Mouse (Mus musculus) midbrain, embryonic 11.5 days (tissue): ENCODE measurements at regions not wholly inside any gene's neighbourhood (a gene's known extent, or its start where the extent isn't known, plus 50 kb on each side); places are given as distances from the start of the nearest gene placed in this dataset.
A peak's percentile ranks its signal among the peaks of the same experiment; 100 is the strongest.

Experiments
- ATAC-seq: fragments of 200-750 bp; cut with Nextera tagmentation; 2 replicates; pipeline ENCODE4 v1.8.0; 2017; ENCODE audit warnings: moderate TSS enrichment, moderate library complexity; ENCODE audit not compliant: low FRiP score
- DNase-seq: peaks from one replicate; pipeline ENCODE4 v3.0.0; 2015; ENCODE audit warnings: low spot score; ENCODE audit errors: missing footprints
- H3K27ac ChIP-seq: fragments of 300-500 bp; sonication (generic); 2 replicates; pipeline ENCODE4 v1.5.1; 2014; ENCODE audit warnings: low read depth, low read length
- H3K27me3 ChIP-seq: fragments of 300-500 bp; sonication (generic); 2 replicates; pipeline ENCODE4 v1.6.1; 2014; ENCODE audit warnings: mild to moderate bottlenecking, low read length, moderate library complexity, mixed read lengths; ENCODE audit not compliant: control insufficient read depth, insufficient read depth
- H3K36me3 ChIP-seq: fragments of 300-500 bp; sonication (generic); 2 replicates; pipeline ENCODE4 v1.6.1; 2014; ENCODE audit warnings: mild to moderate bottlenecking, low read length, moderate library complexity, mixed read lengths; ENCODE audit not compliant: control insufficient read depth, insufficient read depth
- H3K4me1 ChIP-seq: fragments of 300-500 bp; sonication (generic); 2 replicates; pipeline ENCODE4 v1.6.1; 2014; ENCODE audit warnings: low read length; ENCODE audit not compliant: control insufficient read depth, insufficient read depth
- H3K4me2 ChIP-seq: fragments of 300-500 bp; sonication (generic); 2 replicates; pipeline ENCODE4 v1.6.1; 2014; ENCODE audit warnings: mild to moderate bottlenecking, moderate library complexity
- H3K4me3 ChIP-seq: fragments of 300-500 bp; sonication (generic); 2 replicates; pipeline ENCODE4 v1.5.1; 2014; ENCODE audit warnings: low read depth, low read length
- H3K9ac ChIP-seq: fragments of 300-500 bp; sonication (generic); 2 replicates; pipeline ENCODE4 v1.6.1; 2014; ENCODE audit warnings: low read length
- H3K9me3 ChIP-seq: fragments of 300-500 bp; sonication (generic); 2 replicates; pipeline ENCODE4 v1.6.1; 2016; ENCODE audit warnings: low read length; ENCODE audit not compliant: control insufficient read depth
- WGBS: fragments of 180-500 bp; shearing (Covaris S2); extraction: QIAGEN DNeasy Blood & Tissue Kit; methylation state at CpG from one replicate; pipeline ENCODE4 v1.1.7; 2014; 5-methylcytosine and 5-hydroxymethylcytosine counted together

DNA sequence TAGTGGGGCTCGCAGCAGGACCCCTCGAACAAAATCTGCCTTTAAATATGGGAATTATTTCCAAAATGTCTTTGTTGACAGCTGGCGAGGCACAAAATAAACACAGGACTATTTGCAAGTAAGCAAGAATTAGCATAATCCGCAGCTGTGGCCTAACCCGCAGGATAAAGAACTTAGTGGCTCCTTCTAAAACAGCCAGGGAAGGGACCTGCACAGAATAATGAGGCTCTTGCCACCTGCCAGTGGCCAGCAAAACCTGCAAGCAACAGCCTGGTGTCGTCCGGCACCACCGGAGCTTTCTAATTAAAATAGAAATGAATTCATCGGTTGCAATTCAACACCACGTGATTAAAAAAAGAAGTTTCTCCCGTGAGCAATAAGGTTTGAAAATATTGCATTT is 389.4 kb downstream of the Tmem132b start:
- Histone ChIP-seq H3K9me3 (no peaks in the 10 kb centered on the region), H3K9ac (no peak overlapping the region), H3K27ac (no peak overlapping the region), H3K4me3 (no peak overlapping the region), H3K36me3 (no peaks in the 10 kb centered on the region), H3K4me2 (peak overlapping the region; percentile 9; the same call in 1 of the 2 replicates), H3K4me1 (peaks cover 8% of the 10 kb centered on the region), H3K27me3 (no peaks in the 10 kb centered on the region)
- ATAC-seq (peak; percentile 65), DNase-seq (peak; percentile 87)
- WGBS = 17% methylated on average over 11 of the region's 11 CpGs

DNA sequence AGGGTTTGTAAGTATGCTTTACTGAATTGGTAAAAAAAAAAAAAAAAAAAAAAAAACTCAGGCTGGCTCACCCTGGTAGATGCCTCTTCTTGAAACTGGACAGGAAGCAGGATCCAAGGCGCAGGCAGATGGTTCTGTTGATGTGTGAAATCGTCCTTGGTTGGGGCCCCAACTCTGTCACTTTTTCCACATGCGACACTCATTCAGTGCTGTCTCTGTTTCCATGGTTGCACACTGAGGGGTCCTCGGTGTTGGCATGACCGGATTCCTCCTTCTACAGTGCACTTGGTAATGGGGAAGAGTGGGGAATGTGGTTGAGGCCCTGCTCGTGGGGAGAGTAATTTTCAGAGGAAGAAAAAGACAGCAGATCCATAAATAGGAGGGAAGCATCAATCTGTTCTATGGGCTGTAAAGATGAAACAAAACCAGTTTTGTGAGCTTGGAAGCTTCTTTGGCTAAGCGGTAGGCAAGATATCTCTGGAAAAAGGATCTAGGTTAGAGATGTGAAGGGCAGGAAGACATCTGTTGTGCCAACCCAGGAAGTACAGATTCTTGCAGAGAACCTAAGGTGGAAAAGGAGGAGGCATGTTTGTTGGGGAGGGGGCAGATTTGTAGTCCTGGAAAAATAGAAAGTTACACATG is 394.4 kb downstream of the Tmem132b start:
- Histone ChIP-seq H3K4me1 (peaks cover 4% of the 10 kb centered on the region), H3K9me3 (no peaks in the 10 kb centered on the region), H3K9ac (no peak overlapping the region), H3K4me3 (no peak overlapping the region), H3K27me3 (no peaks in the 10 kb centered on the region), H3K27ac (no peak overlapping the region), H3K36me3 (no peaks in the 10 kb centered on the region), H3K4me2 (no peak overlapping the region)
- ATAC-seq (no peak), DNase-seq (no peak)
- WGBS = 60% methylated on average over 7 of the region's 7 CpGs

DNA sequence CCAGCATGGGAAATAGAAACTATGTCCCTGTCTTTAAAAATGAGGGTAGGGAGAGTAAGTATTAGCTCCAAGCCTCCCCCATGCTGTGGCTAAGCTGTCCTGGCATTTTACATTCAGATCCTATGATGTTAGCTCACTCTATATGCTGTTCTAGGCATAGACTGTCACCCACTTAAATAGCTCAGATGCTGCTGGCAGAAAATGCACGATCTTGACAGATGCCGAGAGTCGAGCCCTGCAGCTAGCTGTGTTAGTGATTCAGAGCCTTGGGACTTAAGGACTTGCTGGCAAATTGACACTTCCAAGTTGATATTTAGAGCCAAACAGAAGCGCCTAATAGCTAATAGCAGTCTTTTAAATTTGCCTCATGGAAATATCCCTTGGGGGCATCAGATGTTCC is 399.9 kb downstream of the Tmem132b start:
- H3K27ac ChIP-seq = no peak overlapping the region
- no peaks in the 10 kb centered on the region for H3K27me3 ChIP-seq
- H3K9me3 ChIP-seq = no peaks in the 10 kb centered on the region
- no peak overlapping the region for H3K4me2 ChIP-seq
- no peaks in the 10 kb centered on the region for H3K36me3 ChIP-seq
- no peak for ATAC-seq
- no peaks in the 10 kb centered on the region for H3K4me1 ChIP-seq
- H3K9ac ChIP-seq = no peak overlapping the region
- WGBS = 89% methylated on average over 4 of the region's 4 CpGs
- H3K4me3 ChIP-seq = no peak overlapping the region
- peak; percentile 33 for DNase-seq

DNA sequence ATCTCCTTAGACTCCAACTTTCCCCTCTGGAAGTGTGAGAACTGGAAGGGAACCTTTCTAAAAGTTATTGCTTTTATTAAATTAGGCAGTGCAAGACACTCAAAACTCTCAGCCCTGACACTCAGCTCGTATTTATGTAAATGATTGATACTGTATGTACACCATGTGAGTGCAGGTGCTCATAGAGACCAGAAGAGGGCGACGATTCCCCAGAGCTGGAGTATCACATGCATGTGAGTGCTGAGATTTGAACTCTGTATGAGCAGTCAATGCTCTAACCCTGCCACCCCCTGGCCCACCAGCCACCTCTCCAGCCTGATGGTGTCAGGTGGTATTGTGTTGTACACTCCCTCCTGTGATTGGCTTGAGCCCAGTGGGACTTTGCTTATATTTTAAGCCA is 407.8 kb downstream of the Tmem132b start:
- no peaks in the 10 kb centered on the region for H3K4me1 ChIP-seq
- no peak overlapping the region for H3K4me3 ChIP-seq
- ATAC-seq = no peak
- H3K4me2 ChIP-seq = no peak overlapping the region
- peaks cover 3% of the 10 kb centered on the region; the same call in 1 of the 2 replicates for H3K9me3 ChIP-seq
- no peak overlapping the region for H3K9ac ChIP-seq
- 92% methylated on average over 3 of the region's 3 CpGs for WGBS
- no peak for DNase-seq
- no peaks in the 10 kb centered on the region for H3K27me3 ChIP-seq
- H3K27ac ChIP-seq = no peak overlapping the region
- no peaks in the 10 kb centered on the region for H3K36me3 ChIP-seq

- no peaks in the 10 kb centered on the region for H3K4me1 ChIP-seq
- ATAC-seq (no peak), DNase-seq (no peak)
- H3K4me2 ChIP-seq = no peak overlapping the region
- no peak overlapping the region for H3K4me3 ChIP-seq
- H3K9ac ChIP-seq = no peak overlapping the region
- no peaks in the 10 kb centered on the region for H3K27me3 ChIP-seq
- no peaks in the 10 kb centered on the region for H3K36me3 ChIP-seq
- WGBS = 95% methylated on average over 4 of the region's 4 CpGs
- H3K27ac ChIP-seq = no peak overlapping the region
- H3K9me3 ChIP-seq = no peaks in the 10 kb centered on the region
These were observed 415.2 kb downstream of the Tmem132b start for GRCm38 (mm10) chr5:125946729-125947128.

- Histone ChIP-seq H3K4me3 (no peak overlapping the region), H3K4me1 (no peaks in the 10 kb centered on the region), H3K9ac (no peak overlapping the region), H3K27ac (no peak overlapping the region), H3K4me2 (no peak overlapping the region), H3K36me3 (no peaks in the 10 kb centered on the region), H3K9me3 (no peaks in the 10 kb centered on the region; the same call in 1 of the 2 replicates), H3K27me3 (no peaks in the 10 kb centered on the region)
- DNase-seq (no peak), ATAC-seq (peak; percentile 40; the same call in 1 of the 2 replicates)
- WGBS = 64% methylated on average over 6 of the region's 6 CpGs
These were observed 420.1 kb downstream of the Tmem132b start for GRCm38 (mm10) chr5:125951641-125952040.

DNA sequence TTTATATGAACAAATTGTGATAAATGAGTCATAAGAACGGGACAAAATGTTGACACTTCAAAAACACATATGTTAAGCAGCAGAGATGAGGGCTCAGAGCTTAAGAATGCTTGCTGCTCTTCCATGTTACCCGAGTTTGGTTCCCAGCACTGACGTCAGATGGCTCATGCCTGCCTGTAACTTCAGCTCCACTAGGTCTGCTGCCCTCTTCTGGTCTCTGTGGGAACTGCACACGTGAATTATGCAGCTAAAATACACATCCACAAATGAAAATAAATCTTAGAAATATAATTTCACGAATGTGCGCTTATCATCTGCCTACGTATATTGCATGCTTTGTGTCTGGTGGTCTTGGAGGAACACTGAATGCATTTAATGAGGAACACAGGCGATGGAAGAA is 432.5 kb downstream of the Tmem132b start:
- Histone ChIP-seq H3K27ac (no peak overlapping the region), H3K9me3 (no peaks in the 10 kb centered on the region), H3K4me1 (no peaks in the 10 kb centered on the region), H3K36me3 (no peaks in the 10 kb centered on the region), H3K4me2 (no peak overlapping the region), H3K27me3 (no peaks in the 10 kb centered on the region), H3K4me3 (no peak overlapping the region), H3K9ac (no peak overlapping the region)
- no peak for DNase-seq
- WGBS = 78% methylated on average over 8 of the region's 8 CpGs
- ATAC-seq = no peak

- Histone ChIP-seq H3K36me3 (no peaks in the 10 kb centered on the region), H3K4me2 (no peak overlapping the region), H3K9ac (no peak overlapping the region), H3K9me3 (no peaks in the 10 kb centered on the region), H3K27ac (no peak overlapping the region), H3K4me1 (no peaks in the 10 kb centered on the region), H3K4me3 (no peak overlapping the region), H3K27me3 (no peaks in the 10 kb centered on the region)
- no peak for ATAC-seq
- 89% methylated on average over 4 of the region's 4 CpGs for WGBS
- DNase-seq = no peak
These were observed 436.6 kb downstream of the Tmem132b start for GRCm38 (mm10) chr5:125968151-125968550.

DNA sequence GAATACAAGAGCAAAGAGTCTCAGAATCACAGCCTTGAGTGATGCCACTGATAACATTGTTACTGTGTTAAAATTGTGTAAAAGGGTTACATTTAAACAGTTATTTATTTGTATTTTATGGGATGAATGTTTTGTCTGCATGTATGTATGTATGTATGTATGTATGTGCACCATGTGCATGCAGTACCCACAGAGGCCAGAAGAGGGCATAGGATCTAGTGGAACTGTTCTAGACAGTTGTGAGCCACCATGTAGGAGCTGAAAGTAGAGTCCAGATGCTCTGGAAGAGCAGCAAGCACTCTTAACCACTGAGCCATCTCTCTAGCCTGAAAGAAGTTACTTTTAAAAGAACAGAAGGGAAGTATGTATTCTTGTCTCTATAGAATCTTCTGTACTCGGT is 442.5 kb downstream of the Tmem132b start:
- DNase-seq (no peak), ATAC-seq (no peak)
- 94% methylated on average over 1 of the region's 1 CpGs for WGBS
- Histone ChIP-seq H3K27me3 (no peaks in the 10 kb centered on the region), H3K9ac (no peak overlapping the region), H3K27ac (no peak overlapping the region), H3K4me2 (no peak overlapping the region), H3K4me3 (no peak overlapping the region), H3K4me1 (no peaks in the 10 kb centered on the region), H3K9me3 (no peaks in the 10 kb centered on the region), H3K36me3 (no peaks in the 10 kb centered on the region)
